Mouse (Mus musculus) T-helper 1 cell (primary cell): ENCODE results near the gene Fam234a.
"Not testable (repeated sequence)": the region's sequence is repeated elsewhere in the genome, so short reads cannot be mapped to it uniquely, and the experiment has no call there.

Source experiments
- in situ Hi-C: fragments of 300-600 bp; cut with MboI, MseI; formaldehyde crosslinking; loops from one replicate; pipeline ENCODE4 v1.15.1; 2025; ENCODE audit warnings: high pct_unique_total_duplicates

Fam234a gene

DNA sequence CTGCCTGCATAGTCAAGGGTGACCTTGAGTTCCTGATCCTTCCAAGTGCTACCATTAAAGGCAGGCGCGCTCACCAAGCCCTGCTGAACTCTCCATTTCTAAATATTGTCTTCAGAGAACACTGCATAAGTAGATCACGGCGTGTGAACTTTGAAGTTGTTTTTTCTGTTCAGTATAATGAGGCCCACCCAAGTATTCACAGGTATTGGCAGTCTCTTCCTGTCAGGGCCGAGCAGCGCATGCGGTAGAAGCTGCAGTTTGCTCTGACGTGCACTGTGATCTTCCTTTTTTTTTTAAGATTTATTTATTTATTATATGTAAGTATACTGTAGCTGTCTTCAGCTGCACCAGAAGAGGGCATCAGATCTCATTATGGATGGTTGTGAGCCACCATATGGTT, 9.7 kb downstream of the Fam234a start:
- in situ Hi-C loops = no loop called here

DNA sequence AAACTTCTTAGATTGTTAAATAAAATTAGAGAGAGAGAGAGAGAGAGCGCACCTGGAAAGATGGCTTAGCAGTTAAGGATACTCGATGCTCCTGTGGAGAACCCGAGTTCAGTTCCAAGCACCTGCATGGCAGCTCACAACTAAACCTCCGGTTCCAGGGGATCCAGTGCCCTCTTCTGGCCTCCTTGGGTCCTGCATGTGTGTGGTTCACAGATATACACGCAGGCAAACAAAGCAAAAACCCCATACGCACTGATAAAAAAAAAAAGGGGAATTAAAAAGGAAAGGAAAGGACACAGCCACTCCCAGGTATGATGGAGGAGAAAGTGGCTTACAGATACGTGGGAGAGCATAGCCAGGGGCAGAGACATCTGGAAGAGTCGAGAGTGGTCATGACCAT, 11.2 kb downstream of the Fam234a start:
- in situ Hi-C loops = no loop called here

DNA sequence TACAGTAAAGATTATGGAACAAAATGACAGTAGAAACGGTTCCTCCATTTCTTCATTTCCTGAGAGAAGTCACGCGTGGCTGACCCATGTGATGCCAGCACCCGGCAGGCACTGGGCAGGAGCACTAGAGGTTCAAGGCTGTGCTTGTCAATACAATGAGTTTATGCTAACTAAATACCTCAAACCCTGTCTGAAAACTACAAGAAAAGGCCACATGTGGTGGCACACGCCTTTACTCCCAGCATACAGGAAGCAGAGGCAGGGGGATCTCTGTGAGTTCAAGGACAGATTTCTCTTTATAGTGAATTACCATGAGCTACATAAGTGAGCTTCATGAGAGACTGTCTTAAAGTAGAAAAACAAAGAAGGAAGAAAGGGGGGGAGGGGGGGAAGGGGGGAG, 12.9 kb downstream of the Fam234a start:
- in situ Hi-C loops = no loop called here

DNA sequence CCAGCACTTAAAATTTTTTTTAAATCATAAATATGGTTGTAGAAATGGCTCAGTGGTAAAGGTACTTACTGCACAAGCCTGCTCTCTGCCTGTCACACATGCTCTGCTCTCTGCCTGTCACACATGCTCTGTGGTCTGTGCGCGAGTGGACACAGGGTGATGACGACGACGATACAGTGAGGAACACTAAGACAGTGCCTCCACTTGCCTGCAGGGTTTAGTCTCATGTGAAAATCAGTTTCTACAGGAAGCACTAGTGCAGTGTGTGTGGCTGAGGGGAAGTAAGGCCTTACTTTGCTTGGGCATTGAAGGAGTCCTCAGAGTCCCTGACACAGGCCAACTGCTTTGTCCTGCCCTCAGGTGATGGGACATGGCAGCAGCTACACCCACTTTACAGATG, 14.3 kb downstream of the Fam234a start:
- in situ Hi-C loops = no loop called here

DNA sequence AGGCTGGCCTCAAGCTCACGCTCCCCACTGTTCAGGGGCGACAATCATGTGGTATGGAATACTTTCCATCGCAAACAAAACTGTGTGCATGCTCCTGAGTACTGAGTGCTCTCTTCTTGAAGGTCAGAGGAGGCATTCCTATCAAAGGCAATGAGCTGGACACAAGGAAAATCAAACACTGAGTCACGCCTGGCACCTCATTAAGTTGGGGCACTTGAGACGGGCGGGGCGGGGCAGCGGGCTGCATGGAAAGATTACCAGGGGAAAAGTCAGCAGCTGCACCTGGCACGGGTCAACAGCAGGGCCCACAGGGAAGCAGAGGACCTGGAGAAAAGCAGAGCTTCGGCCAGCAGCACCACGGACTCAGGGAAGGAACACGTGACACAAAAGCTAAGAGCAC, 18.9 kb downstream of the Fam234a start:
- in situ Hi-C loops = no loop called here

DNA sequence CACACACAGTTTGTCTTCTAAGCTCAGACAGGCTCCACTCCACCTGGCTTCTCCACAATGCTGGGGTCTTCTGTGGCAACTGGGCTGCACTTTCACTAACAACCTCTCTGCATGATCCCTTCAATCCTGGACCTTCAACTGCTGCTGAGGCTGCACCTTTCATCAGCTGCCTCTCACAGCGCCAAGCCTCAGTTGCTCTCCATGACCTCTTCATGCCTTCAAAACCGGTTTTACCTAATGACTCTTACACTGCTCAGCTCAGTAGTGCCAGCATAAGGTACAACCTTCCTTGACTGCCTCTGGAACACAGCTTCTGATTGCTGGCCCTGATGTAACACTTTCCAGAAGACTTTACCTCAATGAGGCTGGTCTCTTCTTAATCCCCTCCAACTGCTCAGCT, 22.5 kb downstream of the Fam234a start:
- in situ Hi-C loops = no loop called here

DNA sequence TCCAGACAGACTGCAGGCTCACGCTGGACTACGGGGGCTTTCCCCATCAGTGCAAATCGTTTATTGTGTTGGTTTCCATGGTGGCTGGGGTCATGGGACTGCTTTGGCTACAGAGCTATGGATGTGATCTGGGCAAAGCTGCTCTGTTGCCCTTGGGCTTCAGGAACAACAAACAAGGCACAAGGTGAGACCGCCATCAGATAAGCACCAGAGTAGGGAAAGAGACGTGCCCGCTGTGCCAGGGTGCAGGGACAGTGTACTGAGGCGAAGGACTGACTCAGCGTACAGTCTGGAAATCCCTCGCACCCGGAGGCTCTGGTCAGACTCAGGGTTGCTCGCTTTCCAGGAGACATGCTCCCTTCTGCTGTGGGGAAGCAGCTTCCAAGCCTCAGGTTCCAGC, 31.4 kb downstream of the Fam234a start:
- in situ Hi-C loops = no loop called here

- in situ Hi-C loops = no loop called here
These were observed 31.8 kb downstream of the Fam234a start for GRCm38 (mm10) chr17:26212241-26212640.

DNA sequence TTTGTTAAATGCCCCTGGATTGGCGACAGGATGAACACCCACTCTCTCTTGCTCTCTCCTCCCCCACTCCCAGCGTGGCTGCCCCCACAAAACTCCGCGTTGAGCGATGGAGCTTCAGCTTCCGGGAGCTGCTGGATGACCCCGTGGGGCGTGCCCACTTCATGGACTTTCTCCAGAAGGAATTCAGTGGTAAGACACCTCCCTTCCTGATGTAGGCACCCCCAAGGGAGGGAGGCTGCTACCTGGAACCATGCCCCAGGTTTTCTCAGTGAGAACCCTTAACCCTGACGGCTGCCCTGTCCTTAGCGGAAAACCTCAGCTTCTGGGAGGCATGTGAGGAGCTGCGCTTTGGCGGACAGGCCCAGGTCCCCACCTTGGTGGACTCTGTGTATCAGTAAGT, 36.4 kb downstream of the Fam234a start, which contains the start of gene Arhgdig:
Gene Arhgdig (minus strand): TSS at position 101 of the 400 bp plus-strand sequence.
- in situ Hi-C loops = no loop called here

- in situ Hi-C loops = no loop called here
These were observed 37.6 kb downstream of the Fam234a start for GRCm38 (mm10) chr17:26206392-26206791.

DNA sequence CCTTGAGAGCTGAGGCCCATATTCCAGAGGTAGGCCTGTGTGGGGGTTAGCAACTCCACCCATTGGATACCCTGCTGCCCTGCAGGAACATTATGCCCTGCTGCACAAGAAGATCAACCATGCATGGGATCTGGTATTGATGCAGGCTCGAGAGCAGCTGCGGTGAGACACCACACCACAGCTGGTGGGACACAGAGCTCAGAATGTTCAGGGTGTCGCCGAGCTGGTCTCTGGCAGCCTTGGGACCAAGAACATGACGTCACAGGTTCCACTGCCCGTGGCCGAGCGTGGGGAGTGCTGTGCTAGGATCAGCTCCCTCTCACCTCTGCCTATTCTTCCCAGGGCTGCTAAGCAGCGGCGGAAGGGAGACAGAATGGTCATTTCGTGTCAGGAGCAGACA, 39.3 kb downstream of the Fam234a start:
- in situ Hi-C loops = no loop called here

DNA sequence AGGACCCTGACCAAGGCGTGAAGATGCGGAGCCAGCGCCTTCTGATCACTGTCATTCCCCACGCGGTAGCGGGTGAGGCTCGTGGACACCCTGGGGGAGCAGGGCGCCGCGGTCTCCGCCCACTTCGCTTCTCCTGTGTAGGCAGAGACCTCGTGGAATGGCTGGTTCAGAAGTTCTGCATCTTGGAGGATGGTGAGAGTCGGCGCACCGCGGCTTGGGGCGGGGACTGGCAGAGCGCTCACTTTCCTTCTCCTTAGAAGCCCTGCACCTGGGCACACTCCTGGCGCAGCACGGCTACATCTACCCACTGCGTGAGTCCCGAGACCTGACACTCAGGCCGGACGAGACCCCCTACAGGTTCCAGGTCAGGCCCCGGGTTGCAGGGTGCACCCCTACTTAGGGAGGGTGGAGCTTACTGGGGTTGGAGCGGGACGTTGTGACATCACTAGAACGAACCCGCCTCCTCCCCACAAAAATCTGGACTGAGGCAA, 40.7 kb downstream of the Fam234a start:
- in situ Hi-C loops = no loop called here

- in situ Hi-C loops = no loop called here
These were observed 41.3 kb downstream of the Fam234a start, which contains the start of gene Rgs11 for GRCm38 (mm10) chr17:26202737-26203136. TSS of gene Rgs11 (plus strand) at chr17:26202951.

GRCm38 (mm10) chr17:26201998-26202397, 42.0 kb downstream of the Fam234a start:
- in situ Hi-C loops = no loop called here

- in situ Hi-C loops = no loop called here
These were observed 43.0 kb downstream of the Fam234a start for GRCm38 (mm10) chr17:26200831-26201705.

DNA sequence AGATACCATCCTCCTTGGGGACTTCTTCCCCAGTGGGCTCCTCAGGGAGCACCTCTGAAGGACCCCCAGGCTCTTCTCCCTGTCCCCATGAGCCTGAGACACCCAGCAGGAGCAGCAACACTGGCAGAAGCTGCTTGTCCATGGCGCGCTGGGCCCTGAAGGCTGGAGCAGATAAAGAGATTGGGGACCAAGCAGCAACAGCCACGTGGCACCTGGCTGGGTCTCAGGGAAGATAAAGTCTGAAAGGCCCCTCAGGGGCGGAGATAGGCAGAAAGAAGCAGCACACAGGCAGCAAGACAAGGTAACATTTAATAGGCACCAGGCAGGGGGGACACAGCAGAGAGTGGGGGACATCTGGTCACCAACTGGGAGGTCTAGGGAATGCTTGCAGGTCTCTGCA, 45.1 kb downstream of the Fam234a start, which contains the start of gene Pdia2:
Gene Pdia2 (minus strand): TSS at position 196 of the 400 bp plus-strand sequence.
- in situ Hi-C loops = no loop called here

DNA sequence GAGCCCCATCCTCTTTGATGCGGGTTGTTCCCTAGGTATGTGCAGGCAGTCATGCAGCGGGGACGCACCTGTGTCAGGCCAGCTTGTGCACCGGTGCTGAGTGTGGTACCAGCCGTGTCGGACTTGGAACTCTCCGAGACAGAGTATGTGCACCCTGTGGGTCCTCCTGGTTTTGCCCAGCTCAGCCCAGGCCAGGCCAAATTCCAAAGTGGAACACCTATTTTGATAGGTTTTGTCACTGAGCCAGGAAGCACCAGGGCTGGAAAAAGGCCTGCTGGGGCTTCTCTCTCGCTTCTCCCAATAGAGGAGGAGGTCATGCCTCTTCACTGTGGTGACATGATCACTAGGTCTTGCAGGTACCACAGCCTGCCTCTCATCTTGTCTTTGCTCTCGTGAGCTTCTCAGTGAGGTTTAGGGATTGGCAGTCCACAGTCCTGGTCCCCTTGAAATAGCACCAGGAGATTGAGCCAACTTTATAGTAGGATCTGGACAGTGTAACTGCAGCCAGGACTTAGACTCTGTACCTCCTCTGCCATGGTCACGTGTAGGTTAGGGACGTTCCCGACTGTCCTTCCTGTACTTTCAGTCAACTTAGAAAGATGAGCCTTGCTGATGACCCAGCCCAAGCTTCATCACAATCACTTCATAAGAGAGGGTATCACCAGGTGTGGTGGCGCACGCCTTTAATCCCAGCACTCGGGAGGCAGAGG, 51.4 kb downstream of the Fam234a start:
- in situ Hi-C loops = no loop called here

DNA sequence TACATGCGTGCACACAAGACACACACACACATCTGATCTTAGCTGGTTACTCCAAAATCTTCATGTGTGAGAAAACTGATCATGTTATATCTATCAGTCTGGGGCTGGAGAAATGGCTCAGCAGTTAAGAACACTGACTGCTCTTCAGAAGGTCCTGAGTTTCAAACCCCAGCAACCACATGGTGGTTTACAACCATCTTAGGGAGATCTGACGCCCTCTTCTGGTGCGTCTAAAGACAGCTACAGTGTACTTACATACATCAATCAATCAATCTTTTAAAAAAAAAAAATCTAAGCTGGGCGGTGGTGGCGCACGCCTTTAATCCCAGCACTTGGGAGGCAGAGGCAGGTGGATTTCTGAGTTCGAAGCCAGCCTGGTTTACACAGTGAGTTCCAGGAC, 52.6 kb downstream of the Fam234a start:
- in situ Hi-C loops = not testable (repeated sequence)

GRCm38 (mm10) chr17:26188091-26188805, 55.8 kb downstream of the Fam234a start:
- in situ Hi-C loops = no loop called here

GRCm38 (mm10) chr17:26187592-26187991, 56.5 kb downstream of the Fam234a start:
- in situ Hi-C loops = no loop called here

DNA sequence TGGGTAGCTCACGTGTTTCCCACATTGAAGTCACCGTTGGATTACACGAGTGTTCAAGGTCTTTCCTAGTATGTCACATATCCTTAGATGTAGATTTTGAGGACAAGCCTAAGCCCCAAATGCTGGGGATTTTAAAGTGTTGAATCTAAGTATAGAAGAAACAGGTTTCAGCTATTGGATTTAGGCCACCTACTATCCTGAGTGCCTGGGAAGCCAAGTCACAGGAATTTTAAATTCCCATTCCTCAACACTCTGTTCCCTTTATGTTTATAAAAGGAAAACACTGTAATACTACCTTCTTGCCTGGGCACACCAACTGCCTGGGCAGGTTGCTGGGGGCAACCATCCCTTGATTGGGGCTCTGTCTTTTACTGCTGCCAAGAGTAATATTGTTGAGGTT, 62.9 kb downstream of the Fam234a start:
- in situ Hi-C loops = no loop called here

- in situ Hi-C loops = no loop called here
These were observed 65.4 kb downstream of the Fam234a start for GRCm38 (mm10) chr17:26178611-26179010.
